Mouse (Mus musculus) liver, embryonic 14.5 days (tissue): ENCODE data around the gene Havcr2.

Source experiments
- CTCF ChIP-seq: IDR thresholded peaks from 2 replicates; pipeline ENCODE4 v1.5.1; 2016; ENCODE audit warnings: antibody characterized with exemption, low read depth, control low read depth
- EP300 ChIP-seq: IDR thresholded peaks from 2 replicates; pipeline ENCODE4 v1.6.1; 2016; ENCODE audit warnings: antibody characterized with exemption, low read depth

DNA sequence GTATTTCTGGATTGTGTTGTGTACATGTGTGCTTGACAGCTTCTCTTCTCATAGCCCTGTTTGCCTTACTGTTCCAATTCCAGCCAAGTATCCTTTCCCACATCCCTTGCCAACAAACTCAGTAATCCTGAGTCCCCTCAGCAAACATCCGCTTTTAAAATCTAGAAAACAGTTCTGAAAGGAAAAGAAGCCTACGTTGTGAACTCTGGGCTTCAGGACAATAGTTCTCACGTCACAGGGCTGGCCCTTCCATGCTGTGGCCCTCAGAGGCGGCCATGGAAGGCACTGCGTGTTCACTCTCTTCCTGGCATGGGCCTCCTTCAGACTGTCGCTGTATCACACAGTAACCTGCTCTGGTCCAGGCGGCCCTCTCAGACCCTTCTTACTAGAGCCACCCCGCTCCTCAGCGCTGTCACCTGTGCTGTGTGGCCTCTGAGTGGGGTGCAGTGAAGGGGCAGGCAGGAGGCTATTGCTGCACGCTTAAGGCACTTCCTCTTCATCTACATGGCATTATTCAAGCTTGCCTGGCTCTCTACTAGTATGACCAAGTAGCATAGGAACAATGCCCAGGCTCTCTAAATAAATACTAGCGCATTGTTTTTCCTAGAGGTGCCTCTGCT, 5.2 kb upstream of the Havcr2 start:
- no peak for TF ChIP-seq CTCF
- no peak for TF ChIP-seq EP300
